Mouse (Mus musculus): ENCODE measurements around the gene Cidec.

The Cidec gene

DNA sequence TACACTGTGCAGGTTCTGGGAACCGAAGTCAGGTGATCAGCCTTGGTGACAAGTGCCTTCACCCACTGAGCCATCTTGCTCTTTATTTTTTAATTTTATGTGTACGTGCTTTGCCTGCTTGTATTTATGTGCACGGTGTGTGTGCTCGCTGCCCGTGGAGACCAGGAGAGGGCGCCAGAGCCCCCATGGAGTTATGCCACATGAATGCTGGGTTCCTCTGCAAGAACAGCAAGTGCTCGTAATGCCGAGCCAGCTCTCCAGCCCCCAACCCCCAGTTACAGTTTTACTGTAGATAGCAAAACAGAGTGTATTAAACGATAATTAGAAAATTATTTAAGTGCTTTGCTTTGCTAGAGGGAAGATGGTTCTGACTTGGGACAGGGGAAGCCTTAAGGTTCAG is 28.9 kb downstream of the Cidec start:
- DNase-seq (ENCODE audit: low read depth): peak; percentile 37

DNA sequence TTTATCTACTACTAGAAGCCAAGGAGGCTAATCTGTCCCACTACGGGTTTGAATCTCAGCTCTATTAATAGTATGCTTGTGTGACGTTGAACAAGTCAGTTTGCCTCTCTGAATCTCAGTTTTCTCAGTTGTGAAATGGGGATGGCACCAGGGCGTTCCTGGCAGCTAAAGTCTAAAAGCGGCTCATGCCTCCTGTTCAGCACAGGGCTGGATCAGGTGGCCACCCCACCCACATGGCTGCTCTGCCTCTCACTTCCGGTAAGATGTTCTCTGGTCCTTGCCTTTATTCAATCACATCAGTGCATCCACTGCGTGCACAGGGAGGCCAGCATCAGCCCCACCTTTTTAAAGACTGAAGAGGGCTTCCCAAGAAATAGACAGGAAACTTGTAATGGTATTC is 30.1 kb downstream of the Cidec start:
- no peak for DNase-seq (ENCODE audit: low read depth)

DNA sequence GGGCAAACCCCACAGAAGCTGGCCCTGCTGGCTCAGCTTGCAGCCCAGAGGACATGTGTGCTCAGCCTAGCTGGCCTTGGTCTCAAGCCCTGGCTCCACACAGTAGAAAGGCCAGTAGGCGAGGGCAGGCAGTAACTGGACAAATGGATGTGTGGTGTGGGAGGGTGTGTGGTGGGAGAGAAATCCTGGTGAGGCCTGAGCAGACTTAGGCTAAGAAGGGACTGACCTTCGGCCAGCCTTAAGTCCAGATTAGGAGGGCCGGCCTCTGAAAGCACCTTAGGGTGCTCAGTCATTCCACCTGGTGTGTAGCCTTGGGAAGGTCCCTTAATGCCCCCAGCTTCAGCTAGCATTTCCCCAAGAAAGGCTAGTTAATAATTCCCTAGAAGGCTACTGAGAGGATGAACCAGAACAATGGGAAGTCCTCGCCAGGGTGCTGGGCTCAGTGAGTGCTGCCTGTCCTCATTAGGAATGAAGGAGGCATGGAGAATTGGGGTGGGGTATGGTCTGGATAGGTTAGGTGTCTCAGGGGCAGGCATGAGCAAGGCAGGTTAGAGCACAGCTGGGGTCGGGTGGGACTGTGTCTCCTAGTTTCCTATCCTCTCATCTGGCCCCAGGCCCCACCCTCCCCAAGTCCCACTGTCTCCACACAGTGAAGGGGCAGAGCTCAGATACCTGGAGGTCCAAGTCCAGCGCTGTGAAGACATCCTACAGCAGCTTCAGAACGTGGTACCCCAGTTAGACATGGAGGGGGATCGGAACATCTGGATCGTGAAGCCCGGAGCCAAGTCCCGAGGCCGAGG is 30.7 kb downstream of the Cidec start:
- no peak for DNase-seq (ENCODE audit: low read depth)

GRCm38 (mm10) chr6:113402094-113402493 is 33.5 kb downstream of the Cidec start:
- DNase-seq (ENCODE audit: low read depth): no peak

DNA sequence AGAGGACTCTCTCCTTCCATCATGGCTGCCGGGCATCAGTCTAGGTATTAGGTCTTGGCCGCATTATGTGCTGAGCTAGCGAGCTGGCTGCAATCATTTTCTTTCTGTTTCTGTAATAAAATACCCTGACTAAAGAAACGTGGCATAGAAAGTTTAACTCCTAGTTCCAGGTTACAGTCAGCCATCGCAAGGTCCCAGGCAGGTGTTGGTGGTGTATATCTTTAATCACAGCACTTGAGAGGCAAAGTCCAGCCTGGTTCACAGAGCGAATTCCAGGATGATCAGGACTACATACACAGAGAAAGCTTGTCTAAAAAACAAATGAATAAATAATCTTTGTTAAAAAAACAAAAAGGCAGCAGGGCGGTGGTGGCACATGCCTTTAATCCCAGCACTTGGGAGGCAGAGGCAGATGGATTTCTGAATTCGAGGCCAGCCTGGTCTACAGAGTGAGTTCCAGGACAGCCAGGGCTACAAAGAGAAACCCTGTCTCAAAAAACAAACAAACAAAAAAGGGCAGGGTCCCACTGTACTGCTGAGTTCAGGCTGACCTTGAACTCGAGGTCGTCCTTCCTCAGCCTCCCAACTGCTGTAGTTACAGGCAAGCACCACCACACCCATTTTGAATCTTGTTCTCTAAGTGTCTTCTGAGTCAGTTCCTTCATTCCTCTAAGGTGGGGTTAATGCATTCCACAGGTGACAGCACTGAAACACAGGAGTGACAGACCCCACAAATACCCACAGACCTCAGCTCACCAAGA is 39.1 kb downstream of the Cidec start:
- DNase-seq (ENCODE audit: low read depth): no peak

DNA sequence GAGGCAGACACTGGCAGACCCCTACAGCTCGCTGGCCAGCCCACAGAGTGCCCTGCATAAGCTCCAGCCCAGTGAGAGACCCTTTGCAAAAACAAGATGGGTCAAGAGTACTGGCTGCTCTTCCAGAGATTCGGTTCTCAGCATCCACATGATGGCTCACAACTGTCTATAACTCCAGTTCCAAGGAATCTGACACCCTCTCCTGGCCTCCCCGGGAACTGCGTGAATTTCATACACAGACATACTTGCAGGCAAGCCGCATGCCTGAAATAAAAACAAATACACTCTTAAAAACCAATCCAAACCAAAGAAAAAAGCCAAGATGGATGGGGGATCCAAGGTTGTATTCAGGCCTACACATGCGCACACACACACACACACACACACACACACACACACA is 40.1 kb downstream of the Cidec start:
- no peak for DNase-seq (ENCODE audit: low read depth)

- DNase-seq (ENCODE audit: low read depth): no peak
Observed at GRCm38 (mm10) chr6:113394811-113395210, 40.7 kb downstream of the Cidec start.

GRCm38 (mm10) chr6:113393951-113394350 is 41.6 kb downstream of the Cidec start:
- no peak for DNase-seq (ENCODE audit: low read depth)

DNA sequence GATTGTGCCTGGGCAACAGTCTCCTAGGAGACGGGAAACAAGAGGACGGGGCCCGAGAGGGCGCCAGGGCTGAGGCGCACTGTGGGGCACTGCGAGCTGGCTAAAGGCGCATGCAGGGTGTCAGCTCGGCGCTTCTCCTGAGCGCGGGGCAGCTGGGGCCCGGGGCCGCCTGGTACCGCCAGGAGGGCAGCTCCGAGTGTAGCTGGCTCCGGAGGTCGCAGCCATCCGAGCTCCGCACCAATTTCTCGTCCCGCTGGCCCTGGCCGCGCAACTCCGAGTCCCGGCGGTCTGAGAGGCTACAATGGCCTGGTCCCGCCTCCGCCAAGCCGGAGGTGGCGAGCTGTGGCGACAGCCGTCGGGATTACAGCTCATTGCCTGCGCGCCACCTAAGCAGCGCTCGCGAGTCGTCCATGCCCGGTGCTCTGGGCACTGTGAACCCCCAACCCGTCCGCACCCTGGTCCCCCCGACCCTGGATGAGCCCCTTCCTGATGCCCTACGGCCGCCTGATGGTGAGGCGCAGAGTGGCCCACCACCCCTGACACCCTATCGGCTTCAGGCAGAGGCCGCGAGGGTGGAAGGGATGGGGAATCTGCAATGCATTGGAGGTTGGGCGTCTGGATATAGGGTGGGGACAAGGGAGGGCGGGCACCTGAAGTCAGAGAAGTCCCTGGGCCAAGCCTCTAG is 43.0 kb downstream of the Cidec start:
- no peak for DNase-seq (ENCODE audit: low read depth)

DNA sequence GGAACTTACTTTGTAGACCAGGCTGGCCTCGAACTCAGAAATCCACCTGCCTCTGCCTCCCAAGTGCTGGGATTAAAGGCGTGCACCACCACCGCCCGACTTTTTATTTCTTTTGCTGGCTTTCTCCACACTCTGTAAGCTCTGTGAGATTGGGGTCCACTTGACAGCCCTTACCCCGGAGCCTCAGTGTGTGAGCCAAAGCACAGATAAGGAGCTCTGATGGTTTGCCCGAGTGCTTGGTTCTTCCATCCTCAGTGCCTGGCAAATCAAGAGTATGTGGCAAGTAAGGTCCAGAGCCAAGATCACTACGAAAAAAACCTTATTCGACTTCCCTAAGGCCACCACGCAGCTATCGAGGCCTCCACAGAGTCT is 43.6 kb downstream of the Cidec start:
- DNase-seq (ENCODE audit: low read depth): no peak

- no peak for DNase-seq (ENCODE audit: low read depth)
Observed at GRCm38 (mm10) chr6:113390715-113391114, 44.8 kb downstream of the Cidec start.

DNA sequence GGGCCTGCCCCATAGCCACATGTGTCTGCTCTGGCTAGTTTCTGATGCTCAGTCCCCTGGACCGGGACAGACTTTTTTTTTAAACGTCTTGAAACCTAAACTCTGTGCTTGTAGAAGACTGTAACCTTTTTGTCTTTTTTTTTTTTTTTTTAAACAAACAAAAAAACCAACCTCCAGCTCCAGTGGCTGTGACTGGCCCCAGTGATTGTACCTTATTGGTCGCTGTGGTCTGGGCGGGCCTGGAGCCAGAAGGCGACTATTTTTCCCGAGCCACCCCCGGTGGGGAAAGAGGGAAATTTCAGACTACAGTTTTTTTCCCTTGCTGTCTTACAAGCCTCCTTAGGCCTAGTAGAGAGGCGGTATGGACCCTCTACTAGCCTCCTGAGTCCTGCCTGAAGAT is 46.6 kb downstream of the Cidec start, which contains the start of gene Ttll3:
Gene Ttll3 (plus strand): TSS at position 301 of the 400 bp plus-strand sequence.
- no peak for DNase-seq (ENCODE audit: low read depth)

GRCm38 (mm10) chr6:113386025-113386424 is 49.5 kb downstream of the Cidec start:
- no peak for DNase-seq (ENCODE audit: low read depth)

DNA sequence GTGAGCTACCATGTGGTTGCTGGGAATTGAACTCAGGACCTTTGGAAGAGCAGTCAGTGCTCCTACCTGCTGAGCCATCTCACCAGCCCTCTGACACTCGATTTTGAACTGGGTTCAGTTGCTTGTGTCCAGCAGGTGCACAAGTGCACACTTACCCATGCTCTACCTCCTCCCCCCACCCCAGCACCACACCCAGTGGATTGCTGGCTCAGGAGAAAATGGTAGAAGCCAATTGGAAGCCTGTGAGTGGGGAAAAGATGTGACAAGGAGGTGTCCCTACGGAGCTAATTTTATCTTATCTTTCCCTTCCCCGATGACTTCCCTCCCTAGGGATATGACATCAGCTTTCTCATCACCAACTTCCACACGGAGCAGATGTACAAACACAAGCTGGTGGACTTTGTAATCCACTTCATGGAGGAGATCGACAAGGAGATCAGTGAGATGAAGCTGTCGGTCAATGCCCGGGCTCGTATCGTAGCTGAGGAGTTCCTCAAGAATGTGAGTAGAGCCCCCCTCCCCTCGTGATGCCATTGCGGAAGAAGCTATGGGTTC is 50.3 kb downstream of the Cidec start:
- DNase-seq (ENCODE audit: low read depth): no peak

DNA sequence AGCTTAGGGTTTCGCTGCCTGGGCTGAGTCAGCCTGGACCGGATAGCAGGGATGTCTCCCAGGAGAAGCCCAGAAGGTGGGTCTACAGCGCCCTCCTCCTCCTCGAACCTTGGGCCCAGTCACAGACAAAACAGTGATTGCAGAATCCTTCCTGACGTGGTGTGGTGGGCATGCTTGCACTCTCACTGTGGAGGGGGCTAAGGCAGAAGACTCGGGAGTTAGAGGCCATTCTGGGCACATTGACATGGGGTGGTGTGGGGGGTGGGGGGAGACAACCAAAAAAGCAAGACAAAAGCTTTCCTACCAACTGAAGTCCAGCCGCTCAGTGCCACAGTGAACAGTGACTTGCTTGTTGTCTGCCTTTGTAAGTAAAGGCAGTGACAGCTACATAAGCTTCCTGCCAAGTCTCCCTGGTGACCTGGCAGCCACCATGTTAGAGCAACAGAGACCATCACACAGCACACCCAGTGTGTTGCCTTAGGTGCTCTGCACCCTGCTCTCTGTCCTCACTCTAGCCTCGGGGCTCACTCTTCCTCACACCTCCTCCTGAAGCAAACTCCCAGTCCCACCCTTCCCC is 51.1 kb downstream of the Cidec start:
- no peak for DNase-seq (ENCODE audit: low read depth)

DNA sequence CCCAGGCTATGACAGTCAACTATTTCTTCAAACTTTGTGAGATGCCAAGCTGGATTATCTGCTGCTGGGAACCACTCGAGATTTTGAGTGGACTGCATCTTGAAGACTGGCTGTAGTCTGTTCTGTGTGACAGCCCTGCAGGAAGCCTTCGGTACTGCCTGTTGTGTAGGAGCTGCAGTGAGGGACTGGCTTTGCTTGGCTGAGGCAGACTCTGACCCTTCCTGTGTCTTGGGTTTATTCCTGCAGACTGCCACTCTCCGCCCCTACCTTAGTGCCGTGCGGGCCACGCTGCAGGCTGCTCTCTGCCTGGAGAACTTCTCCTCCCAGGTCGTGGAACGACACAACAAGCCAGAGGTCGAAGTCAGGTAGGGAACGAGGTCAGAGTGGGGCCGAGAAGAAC is 55.1 kb downstream of the Cidec start:
- no peak for DNase-seq (ENCODE audit: low read depth)

- peak; percentile 46 for DNase-seq (ENCODE audit: low read depth)
Observed at GRCm38 (mm10) chr6:113379246-113379645, 56.3 kb downstream of the Cidec start.

DNA sequence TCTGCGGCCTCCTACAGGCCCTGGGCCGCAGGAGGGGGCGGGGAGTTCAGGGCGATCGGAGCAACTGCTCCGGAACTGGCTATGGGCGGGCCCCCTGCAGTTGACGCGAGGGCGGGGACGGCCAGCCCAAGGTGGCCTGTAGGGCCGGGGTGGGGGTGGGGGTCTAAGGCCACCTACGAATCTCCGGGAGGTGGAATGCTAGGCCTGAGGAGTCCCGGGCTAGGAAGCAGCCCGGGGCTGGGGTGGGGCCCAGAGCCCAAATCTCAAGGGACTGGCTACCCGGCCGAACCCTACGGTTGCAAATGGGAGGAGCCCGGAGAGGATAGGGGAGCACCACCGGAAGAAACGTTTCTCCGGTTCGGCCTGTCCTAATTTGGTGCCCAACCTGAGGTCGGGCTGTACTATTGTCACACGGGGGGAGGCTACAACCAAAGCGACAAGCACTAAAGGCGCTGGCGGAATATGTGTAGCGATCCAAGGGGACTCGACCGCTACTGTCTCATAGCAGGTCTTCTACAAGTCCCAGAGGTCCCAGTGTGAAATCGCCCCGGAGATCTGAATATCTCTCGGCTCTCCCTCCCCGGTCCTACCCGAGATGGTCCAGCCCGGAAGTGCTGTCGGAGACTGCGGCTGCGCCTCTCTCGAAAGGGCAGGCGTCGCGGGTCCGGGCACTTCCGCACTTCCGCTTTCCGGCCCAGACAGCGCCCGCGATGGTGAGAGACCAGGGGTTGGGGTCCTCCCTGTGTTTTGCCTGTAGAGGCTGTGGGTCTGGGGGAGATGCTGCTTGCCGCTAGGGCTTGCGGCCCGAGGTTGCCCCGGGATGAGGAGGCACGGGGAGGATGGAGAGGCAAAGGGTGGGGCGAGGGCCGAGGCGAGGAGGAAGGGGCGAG is 57.8 kb downstream of the Cidec start, which contains the start of the genes Tada3 and Arpc4:
Gene Tada3 (minus strand): TSS at position 388 of the 890 bp plus-strand sequence.
Gene Arpc4 (plus strand): TSS at position 620 of the 890 bp plus-strand sequence.
- DNase-seq (ENCODE audit: low read depth): peak; percentile 98

DNA sequence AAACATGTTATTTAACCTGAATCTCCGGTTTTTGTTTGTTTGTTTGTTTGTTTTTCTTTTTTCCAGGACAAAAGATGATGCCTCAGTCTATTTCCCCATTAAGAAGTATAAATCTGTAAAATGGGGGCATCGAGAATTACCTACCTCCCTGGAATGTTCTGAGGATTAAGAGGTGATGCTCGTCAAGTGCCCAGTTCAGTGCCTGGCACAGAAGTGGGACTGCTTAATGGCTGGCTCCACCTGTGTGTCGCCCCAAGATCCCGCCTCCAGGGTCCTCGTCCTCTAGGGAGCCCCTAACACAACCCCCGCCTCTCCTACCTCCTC is 58.4 kb downstream of the Cidec start:
- no peak for DNase-seq (ENCODE audit: low read depth)

Data from 416B (cell line).